In genomic region chr19:10580102-10580501, GRCm38 (mm10) we compare ENCODE assay signal across 24 mouse cellular contexts. TPM values are rescaled to one million over a fixed set of nuclear protein-coding genes. Genes with fewer than 3 reads are reported as not detected.
DNase-seq lines count a peak whose midpoint lies in the region; ATAC-seq and TF ChIP-seq lines count a peak whose summit lies in the region.
"Had no signal": no experiment of that assay in that cellular context is flagged by ENCODE, and none has a peak within 500 bp of the region (broad histone marks: within the 10 kb centered on the region; RNA-seq: fewer than 3 reads in every experiment).

No protein-coding gene starts in this region.

- peak; percentile 61 for TF ChIP-seq EP300 in CH12.LX (IDR thresholded peaks at IDR 0.05; ENCODE audit: low read length)

- peaks cover 8% of the 10 kb centered on the region; the same call in 1 of the 2 replicates for H3K4me1 ChIP-seq in spleen, adult 2 months (ENCODE audit: control insufficient read depth, insufficient read depth, insufficient read length)
- peaks cover 7 to 28% of the 10 kb centered on the region in 2 experiments; a peak in 3 of 4 replicates for H3K4me1 ChIP-seq in CH12.LX (ENCODE audit: control insufficient read depth in 1 of 2, insufficient read depth in 2 of 2)
- peaks cover 13% of the 10 kb centered on the region for H3K4me1 ChIP-seq in hindbrain, embryonic 12.5 days

- peak overlapping the region; percentile 76 for H3K27ac ChIP-seq in spleen, adult 2 months (ENCODE audit: insufficient read depth, low read length)
- H3K27ac ChIP-seq in CH12.LX (ENCODE audit: insufficient read depth, low read depth), result peak overlapping the region; percentile 94
- H3K27ac ChIP-seq in hindbrain, embryonic 12.5 days, result no peak overlapping the region
- H3K27ac ChIP-seq: embryonic facial prominence, embryonic 13.5 days; embryonic facial prominence, embryonic 15.5 days; forebrain, embryonic 10.5 days; forebrain, embryonic 12.5 days had no signal

- WGBS in spleen, adult 2 months, result 32% methylated on average over 3 of the region's 3 CpGs
- 82% methylated on average over 3 of the region's 3 CpGs for WGBS in hindbrain, embryonic 12.5 days

- in situ Hi-C loops in CH12.LX (cut with MboI; ENCODE audit: low pct_ligation_motif_present, low pct_unique_long_range_greater_than_20kb, low sequenced_read_pairs), result no loop called here

- peaks cover 6% of the 10 kb centered on the region; the same call in 1 of the 2 replicates for H3K36me3 ChIP-seq in spleen, adult 2 months (ENCODE audit: control insufficient read depth, insufficient read depth, low read length)
- peaks cover 3 to 34% of the 10 kb centered on the region in 2 experiments for H3K36me3 ChIP-seq in CH12.LX (replicated peaks in 1 of 2; ENCODE audit: control insufficient read depth in 1 of 2, insufficient read depth in 1 of 2, low read length in 1 of 2)
- peaks cover 9% of the 10 kb centered on the region for H3K36me3 ChIP-seq in splenic B cell, adult 2 months (ENCODE audit: control insufficient read depth, insufficient read depth, low read length, poor library complexity, severe bottlenecking)
- H3K36me3 ChIP-seq in hindbrain, embryonic 12.5 days, result peaks cover 6% of the 10 kb centered on the region; the same call in 1 of the 2 replicates

- dilution Hi-C loops in CH12.LX (cut with MboI; ENCODE audit: extremely low pct_ligation_motif_present, extremely low pct_unique_long_range_greater_than_20kb, low sequenced_read_pairs), result no loop called here

- no peaks in the 10 kb centered on the region for H3K9me3 ChIP-seq in CH12.LX (replicated peaks; ENCODE audit: low read length)
- no peaks in the 10 kb centered on the region for H3K9me3 ChIP-seq in hindbrain, embryonic 12.5 days (replicated peaks)
- H3K9me3 ChIP-seq: embryonic facial prominence, embryonic 13.5 days; embryonic facial prominence, embryonic 15.5 days; forebrain, embryonic 10.5 days; forebrain, embryonic 12.5 days had no signal

- TF ChIP-seq RAD21 in CH12.LX (IDR thresholded peaks at IDR 0.05; ENCODE audit: low read depth, low read length), result no peak

- H3K27me3 ChIP-seq in spleen, adult 2 months (ENCODE audit: control insufficient read depth, insufficient read depth, low read length), result no peaks in the 10 kb centered on the region
- no peaks in the 10 kb centered on the region for H3K27me3 ChIP-seq in CH12.LX (replicated peaks)
- H3K27me3 ChIP-seq in splenic B cell, adult 2 months (ENCODE audit: control insufficient read depth, insufficient read depth, low read length, poor library complexity, severe bottlenecking), result no peaks in the 10 kb centered on the region
- no peaks in the 10 kb centered on the region for H3K27me3 ChIP-seq in hindbrain, embryonic 12.5 days
- H3K27me3 ChIP-seq: embryonic facial prominence, embryonic 13.5 days; embryonic facial prominence, embryonic 15.5 days; forebrain, embryonic 12.5 days had no signal

- H3K9ac ChIP-seq in CH12.LX (ENCODE audit: insufficient read depth, low read depth), result peak overlapping the region; percentile 73
- H3K9ac ChIP-seq in hindbrain, embryonic 12.5 days, result no peak overlapping the region
- H3K9ac ChIP-seq: embryonic facial prominence, embryonic 15.5 days; forebrain, embryonic 12.5 days had no signal

- no peak for TF ChIP-seq CTCF in spleen, adult 2 months (IDR thresholded peaks at IDR 0.05; ENCODE audit: extremely low read depth, insufficient read depth, insufficient read length, insufficient replicate concordance)
- TF ChIP-seq CTCF in CH12.LX (conservative IDR thresholded peaks at IDR 0.05 in 1 of 2, IDR thresholded peaks at IDR 0.05 in 1 of 2; ENCODE audit: low read depth in 2 of 2, low read length in 2 of 2), result no peak

- no peak for DNase-seq in spleen, adult 2 months (ENCODE audit: low read depth in 1 of 2, low spot score in 2 of 2)
- DNase-seq in spleen, adult 18-20 months, result no peak
- DNase-seq in CH12.LX (ENCODE audit: extremely low read depth), result no peak
- peak; percentile 44 for DNase-seq in splenic B cell, adult 2 months (ENCODE audit: low read depth, low spot score)
- DNase-seq in c-Kit-positive CD71-positive TER-119-positive erythroid progenitor cells, embryonic 14.5 days (ENCODE audit: low spot score), result no peak
- DNase-seq: adrenal gland, adult 2 months; adrenal gland, postnatal 10 days; adrenal gland, postnatal 25 days; cerebellum, adult 11 months; cerebellum, adult 18-20 months; cerebellum, adult 8-10 months; cerebellum, adult 9-11 months; cerebellum, postnatal 14 days; cerebellum, postnatal 36 days; embryo, embryonic 11 days had no signal

- TF ChIP-seq POLR2A in spleen, adult 2 months (IDR thresholded peaks at IDR 0.05; ENCODE audit: low read depth, low read length), result no peak
- TF ChIP-seq POLR2A in CH12.LX (IDR thresholded peaks at IDR 0.05; ENCODE audit: low read depth, low read length), result no peak; the same call in 1 of the 2 replicates

- H3K4me2 ChIP-seq in CH12.LX (ENCODE audit: insufficient read depth, low read depth, poor library complexity, severe bottlenecking), result peak overlapping the region; percentile 88
- no peak overlapping the region for H3K4me2 ChIP-seq in hindbrain, embryonic 12.5 days (replicated peaks)
- H3K4me2 ChIP-seq: embryonic facial prominence, embryonic 13.5 days; embryonic facial prominence, embryonic 15.5 days; forebrain, embryonic 12.5 days had no signal

- peaks cover 51% of the 10 kb centered on the region for H3K79me2 ChIP-seq in CH12.LX (replicated peaks; ENCODE audit: control insufficient read depth, extremely low read depth, insufficient read depth, poor library complexity, severe bottlenecking)

- H3K4me3 ChIP-seq in spleen, adult 2 months (ENCODE audit: extremely low read depth, insufficient read depth, insufficient read length), result no peak overlapping the region
- peak overlapping the region in 2 of 3 experiments; percentile 82 to 88 for H3K4me3 ChIP-seq in CH12.LX (replicated peaks in 1 of 3; ENCODE audit: low read depth in 2 of 3, low read length in 2 of 3, poor library complexity in 1 of 3)
- no peak overlapping the region for H3K4me3 ChIP-seq in hindbrain, embryonic 12.5 days
- H3K4me3 ChIP-seq: embryonic facial prominence, embryonic 13.5 days; embryonic facial prominence, embryonic 15.5 days; erythroblast, embryonic 14.5 days; forebrain, embryonic 10.5 days; forebrain, embryonic 12.5 days had no signal

- ATAC-seq in hindbrain, embryonic 12.5 days (ENCODE audit: low FRiP score), result no peak
- ATAC-seq: CD4-positive, CD25-positive, alpha-beta regulatory T cell, adult 4 months; forebrain, embryonic 14.5 days; forebrain, embryonic 16.5 days had no signal

TF ChIP-seq in CH12.LX, 34 proteins besides CTCF, POLR2A, EP300 and RAD21 (continues in another document):
- no peak for TF ChIP-seq GABPA (IDR thresholded peaks at IDR 0.05; ENCODE audit: insufficient replicate concordance, low read depth, low read length)
- 0 out of 2 replicates have a peak, but pooled peaks have one; percentile 35 for TF ChIP-seq MAX (IDR thresholded peaks at IDR 0.05; ENCODE audit: low read length)
- TF ChIP-seq NELFE (IDR thresholded peaks at IDR 0.05; ENCODE audit: low read depth, low read length), result no peak
- TF ChIP-seq MXI1 (IDR thresholded peaks at IDR 0.05; ENCODE audit: low read depth, low read length), result peak; percentile 23; the same call in 1 of the 2 replicates
- no peak for TF ChIP-seq PAX5 (IDR thresholded peaks at IDR 0.05; ENCODE audit: low read length)
- no peak for TF ChIP-seq E2F4 (IDR thresholded peaks at IDR 0.05; ENCODE audit: insufficient replicate concordance, low read depth, low read length)
- no peak for TF ChIP-seq ELF1 (IDR thresholded peaks at IDR 0.05; ENCODE audit: low read depth, low read length)
- TF ChIP-seq HCFC1 (IDR thresholded peaks at IDR 0.05; ENCODE audit: low read depth, low read length), result no peak
- TF ChIP-seq NRF1 (IDR thresholded peaks at IDR 0.05; ENCODE audit: low read depth, low read length), result no peak
- TF ChIP-seq ZNF384 (IDR thresholded peaks at IDR 0.05; ENCODE audit: low read depth, low read length), result no peak
- 0 out of 2 replicates have a peak, but pooled peaks have one; percentile 37 for TF ChIP-seq BHLHE40 (IDR thresholded peaks at IDR 0.05; ENCODE audit: low read depth, low read length)
- TF ChIP-seq SIN3A (IDR thresholded peaks at IDR 0.05; ENCODE audit: low read length), result peak; percentile 39; the same call in 1 of the 2 replicates
- no peak for TF ChIP-seq RCOR1 (conservative IDR thresholded peaks at IDR 0.05; ENCODE audit: low read depth, low read length)
- TF ChIP-seq MYC (IDR thresholded peaks at IDR 0.05; ENCODE audit: low read depth, low read length), result no peak
- no peak for TF ChIP-seq MEF2A (IDR thresholded peaks at IDR 0.05; ENCODE audit: borderline replicate concordance, low read depth, low read length)

RNA-seq across cellular contexts. Expression of gene Tmem138, which starts 2.9 kb away (rescaled TPM):
- polyA plus RNA-seq in spleen, adult 2 months (2012; rRNA removed), result 7.3 and 8.6 TPM in 2 replicates
- total RNA-seq in CH12.LX (2012; rRNA removed) (14.7 and 15.9 TPM in 2 replicates), CH12.LX (2014; rRNA removed) (14.0 and 14.1 TPM in 2 replicates)
- polyA plus RNA-seq in CH12.LX (2012; ENCODE audit: insufficient read length, low read depth), result 25.8 and 30.9 TPM in 2 replicates
- 43.8 and 52.4 TPM in 2 replicates for polyA plus RNA-seq in hindbrain, embryonic 12.5 days (2016; fragmentation: Nextera tagmentation; extraction: Ambion mirVana)

RNA-seq across cellular contexts. Expression of gene Cyb561a3, which starts 3.1 kb away (rescaled TPM):
- 214 and 230 TPM in 2 replicates for polyA plus RNA-seq in spleen, adult 2 months (2012; rRNA removed)
- total RNA-seq in CH12.LX (2012; rRNA removed) (137 and 161 TPM in 2 replicates), CH12.LX (2014; rRNA removed) (180 and 211 TPM in 2 replicates)
- 301 and 327 TPM in 2 replicates for polyA plus RNA-seq in CH12.LX (2012; ENCODE audit: insufficient read length, low read depth)
- polyA plus RNA-seq in hindbrain, embryonic 12.5 days (2016; fragmentation: Nextera tagmentation; extraction: Ambion mirVana), result 15.8 and 16.3 TPM in 2 replicates

RNA-seq across cellular contexts. Expression of gene Tmem216, which starts 24.1 kb away (rescaled TPM):
- 6.9 and 8.5 TPM in 2 replicates for polyA plus RNA-seq in spleen, adult 2 months (2012; rRNA removed)
- total RNA-seq in CH12.LX (2012; rRNA removed), result 24.0 and 28.1 TPM in 2 replicates
- total RNA-seq in CH12.LX (2014; rRNA removed), result 25.7 and 31.8 TPM in 2 replicates
- 19.9 and 23.7 TPM in 2 replicates for polyA plus RNA-seq in CH12.LX (2012; ENCODE audit: insufficient read length, low read depth)
- polyA plus RNA-seq in hindbrain, embryonic 12.5 days (2016; fragmentation: Nextera tagmentation; extraction: Ambion mirVana), result 49.1 and 56.6 TPM in 2 replicates

RNA-seq across cellular contexts. Expression of gene Ddb1, which starts 25.0 kb away (rescaled TPM):
- polyA plus RNA-seq in spleen, adult 2 months (2012; rRNA removed), result 53.3 and 59.0 TPM in 2 replicates
- total RNA-seq in CH12.LX (2012; rRNA removed) (319 and 365 TPM in 2 replicates), CH12.LX (2014; rRNA removed) (299 and 311 TPM in 2 replicates)
- polyA plus RNA-seq in CH12.LX (2012; ENCODE audit: insufficient read length, low read depth), result 406 and 451 TPM in 2 replicates
- 395 and 396 TPM in 2 replicates for polyA plus RNA-seq in hindbrain, embryonic 12.5 days (2016; fragmentation: Nextera tagmentation; extraction: Ambion mirVana)

RNA-seq across cellular contexts. Expression of gene Tkfc, which starts 25.4 kb away (rescaled TPM):
- polyA plus RNA-seq in spleen, adult 2 months (2012; rRNA removed), result 4.6 and 5.4 TPM in 2 replicates
- total RNA-seq in CH12.LX (2012; rRNA removed), result 10.0 and 11.0 TPM in 2 replicates
- total RNA-seq in CH12.LX (2014; rRNA removed), result 2.4 TPM in 2 replicates
- 14.9 and 15.0 TPM in 2 replicates for polyA plus RNA-seq in CH12.LX (2012; ENCODE audit: insufficient read length, low read depth)
- 21.3 and 23.9 TPM in 2 replicates for polyA plus RNA-seq in hindbrain, embryonic 12.5 days (2016; fragmentation: Nextera tagmentation; extraction: Ambion mirVana)

Comparison
In these comparisons a context has a peak if more than half of its experiments do, and no peak if none do; other contexts are left out.
1. H3K4me3 ChIP-seq: peak in CH12.LX (2 of 3); none in spleen, adult 2 months (single experiment) and hindbrain, embryonic 12.5 days (single experiment).
2. RNA of gene Cyb561a3, which starts 3.1 kb away (polyA plus RNA-seq): 301 to 327 TPM in CH12.LX and 214 to 230 TPM in spleen, adult 2 months; 15.8 to 16.3 TPM in hindbrain, embryonic 12.5 days; every median in the first group is over 10 times any median in the second.